Mouse (Mus musculus): ENCODE data around the gene Kcnc3. TPM values are rescaled to one million over a fixed set of nuclear protein-coding genes. Genes with fewer than 3 reads are reported as not detected.

Gene Kcnc3
- polyA plus RNA-seq, 1 experiment = 0.01 TPM

DNA sequence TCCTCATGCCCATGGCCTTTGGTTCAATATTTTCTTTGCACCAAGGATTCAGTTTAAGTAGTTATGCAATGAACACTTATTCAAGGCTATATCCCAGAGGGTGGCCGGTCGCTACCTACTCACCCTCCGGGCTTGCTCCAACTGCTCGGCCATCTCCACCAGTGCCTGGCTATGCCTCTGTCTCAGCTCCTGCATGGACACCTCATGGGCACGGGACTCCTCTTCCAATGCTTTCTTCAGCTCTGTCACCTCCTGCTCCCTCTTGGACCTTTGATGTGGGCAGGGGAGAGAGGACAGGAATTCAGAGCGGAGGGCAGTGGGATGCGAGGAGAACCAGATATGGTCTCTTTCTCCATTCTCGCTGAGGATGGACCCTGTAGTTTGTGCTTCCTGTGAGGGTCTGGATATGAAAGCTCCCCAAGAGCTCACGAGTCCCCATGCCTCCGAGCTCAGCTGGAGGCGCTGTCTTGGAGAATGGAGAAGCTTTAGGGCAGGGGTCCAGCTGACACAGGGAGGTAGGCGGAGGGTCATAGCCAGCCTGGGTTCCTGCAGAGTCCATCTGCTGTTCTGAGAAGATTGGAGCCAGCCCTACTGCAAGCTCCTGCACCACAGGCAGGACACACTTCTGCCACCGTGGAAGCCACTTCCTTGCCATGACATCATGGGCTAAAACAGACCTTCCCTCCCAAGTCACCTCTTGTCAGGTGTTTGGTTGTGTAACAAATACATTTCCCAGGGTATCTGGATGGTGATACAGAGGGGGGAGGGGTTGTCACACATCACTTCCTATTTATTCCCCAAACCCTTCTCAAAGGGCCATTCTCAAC is 35.0 kb downstream of the Kcnc3 start:
- H3K36me3 ChIP-seq (ENCODE audit: control insufficient read depth) = no peaks in the 10 kb centered on the region
- peaks cover 11% of the 10 kb centered on the region for H3K9me3 ChIP-seq (ENCODE audit: control insufficient read depth, low read length)
- no peak for TF ChIP-seq GATA1 (IDR thresholded peaks at IDR 0.05; ENCODE audit: low read length)
- no peak overlapping the region for H3K4me3 ChIP-seq (replicated peaks)
- H3K4me1 ChIP-seq (ENCODE audit: control insufficient read depth) = no peaks in the 10 kb centered on the region
- H3K27me3 ChIP-seq (ENCODE audit: control insufficient read depth) = no peaks in the 10 kb centered on the region

DNA sequence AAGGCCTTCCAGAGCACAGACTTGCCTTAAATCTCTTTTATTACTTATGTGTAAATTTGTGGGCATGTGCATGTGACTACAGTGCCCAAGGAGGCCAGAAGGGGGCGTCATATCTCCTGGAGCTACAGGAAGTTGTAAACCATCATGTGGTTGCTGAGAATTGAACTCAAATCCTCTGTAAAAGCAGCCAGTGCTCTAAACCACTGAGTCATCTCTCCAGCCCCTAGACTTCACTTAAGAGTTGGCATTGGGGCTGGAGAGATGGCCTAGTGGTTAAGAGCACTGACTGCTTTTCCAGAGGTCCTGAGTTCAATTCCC is 35.6 kb downstream of the Kcnc3 start:
- no peaks in the 10 kb centered on the region for H3K4me1 ChIP-seq (ENCODE audit: control insufficient read depth)
- H3K36me3 ChIP-seq (ENCODE audit: control insufficient read depth) = no peaks in the 10 kb centered on the region
- no peaks in the 10 kb centered on the region for H3K27me3 ChIP-seq (ENCODE audit: control insufficient read depth)
- TF ChIP-seq TAL1 (IDR thresholded peaks at IDR 0.05; ENCODE audit: low read length) (no peak), GATA1 (IDR thresholded peaks at IDR 0.05; ENCODE audit: low read length) (no peak)
- no peak overlapping the region for H3K4me3 ChIP-seq (replicated peaks)
- H3K9me3 ChIP-seq (ENCODE audit: control insufficient read depth, low read length) = peaks cover 8% of the 10 kb centered on the region; the same call in 1 of the 2 replicates

DNA sequence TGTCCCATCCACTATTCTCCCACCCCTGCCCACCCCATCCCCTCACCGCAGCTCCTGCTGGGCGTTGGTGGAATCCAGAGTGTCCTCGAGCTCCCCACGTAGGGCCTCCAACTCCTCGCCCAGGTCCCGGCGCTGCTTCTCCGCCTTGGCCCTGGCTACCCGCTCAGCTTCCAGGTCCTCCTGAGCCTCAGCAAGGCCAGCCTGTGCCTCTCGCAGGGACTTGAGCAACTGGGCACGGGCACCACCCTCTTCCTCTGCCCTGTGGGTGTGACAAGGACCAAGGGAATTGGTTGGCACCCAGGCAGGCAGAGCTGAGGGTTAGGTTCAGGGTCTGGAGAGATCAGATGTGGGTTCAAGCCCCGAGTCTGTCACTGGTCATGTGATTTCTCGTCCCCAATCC is 36.5 kb downstream of the Kcnc3 start:
- Histone ChIP-seq H3K36me3 (ENCODE audit: control insufficient read depth) (no peaks in the 10 kb centered on the region), H3K9me3 (ENCODE audit: control insufficient read depth, low read length) (peaks cover 2% of the 10 kb centered on the region; the same call in 1 of the 2 replicates), H3K27me3 (ENCODE audit: control insufficient read depth) (no peaks in the 10 kb centered on the region), H3K4me3 (replicated peaks) (no peak overlapping the region), H3K4me1 (ENCODE audit: control insufficient read depth) (no peaks in the 10 kb centered on the region)
- TF ChIP-seq TAL1 (IDR thresholded peaks at IDR 0.05; ENCODE audit: low read length) (no peak), GATA1 (IDR thresholded peaks at IDR 0.05; ENCODE audit: low read length) (no peak)

- Histone ChIP-seq H3K9me3 (ENCODE audit: control insufficient read depth, low read length) (no peaks in the 10 kb centered on the region), H3K36me3 (ENCODE audit: control insufficient read depth) (no peaks in the 10 kb centered on the region), H3K4me3 (replicated peaks) (no peak overlapping the region), H3K4me1 (ENCODE audit: control insufficient read depth) (no peaks in the 10 kb centered on the region), H3K27me3 (ENCODE audit: control insufficient read depth) (no peaks in the 10 kb centered on the region)
- no peak for TF ChIP-seq GATA1 (IDR thresholded peaks at IDR 0.05; ENCODE audit: low read length)
- TF ChIP-seq TAL1 (IDR thresholded peaks at IDR 0.05; ENCODE audit: low read length) = no peak
These were observed 38.1 kb downstream of the Kcnc3 start for GRCm38 (mm10) chr7:44628402-44629034.

DNA sequence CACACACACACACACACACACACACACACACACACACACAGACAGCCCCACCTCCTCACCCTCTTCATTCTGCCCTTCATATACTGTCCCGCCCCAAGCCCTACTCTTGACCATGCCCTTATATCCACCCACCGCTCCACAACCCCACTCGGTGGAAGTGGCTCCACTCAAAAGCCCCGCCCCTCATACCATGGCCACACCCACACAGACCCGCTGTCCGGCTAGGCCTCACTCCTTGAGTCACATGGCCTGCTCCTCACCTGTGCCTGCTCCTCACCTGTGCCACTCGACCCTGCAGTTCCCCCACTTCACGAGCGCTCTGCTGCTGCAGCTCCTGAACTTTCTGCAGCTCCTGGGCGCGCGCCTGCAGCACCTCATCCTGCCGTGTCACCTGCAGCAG is 40.0 kb downstream of the Kcnc3 start:
- Histone ChIP-seq H3K36me3 (ENCODE audit: control insufficient read depth) (no peaks in the 10 kb centered on the region), H3K27me3 (ENCODE audit: control insufficient read depth) (no peaks in the 10 kb centered on the region), H3K4me1 (ENCODE audit: control insufficient read depth) (no peaks in the 10 kb centered on the region), H3K9me3 (ENCODE audit: control insufficient read depth, low read length) (no peaks in the 10 kb centered on the region), H3K4me3 (replicated peaks) (no peak overlapping the region)
- TF ChIP-seq GATA1 (IDR thresholded peaks at IDR 0.05; ENCODE audit: low read length) (no peak), TAL1 (IDR thresholded peaks at IDR 0.05; ENCODE audit: low read length) (no peak)

GRCm38 (mm10) chr7:44632676-44633075 is 42.2 kb downstream of the Kcnc3 start:
- Histone ChIP-seq H3K4me3 (replicated peaks) (no peak overlapping the region), H3K9me3 (ENCODE audit: control insufficient read depth, low read length) (no peaks in the 10 kb centered on the region), H3K4me1 (ENCODE audit: control insufficient read depth) (no peaks in the 10 kb centered on the region), H3K27me3 (ENCODE audit: control insufficient read depth) (peaks cover 4% of the 10 kb centered on the region), H3K36me3 (ENCODE audit: control insufficient read depth) (no peaks in the 10 kb centered on the region)
- TF ChIP-seq TAL1 (IDR thresholded peaks at IDR 0.05; ENCODE audit: low read length) (no peak), GATA1 (IDR thresholded peaks at IDR 0.05; ENCODE audit: low read length) (no peak)

- Histone ChIP-seq H3K36me3 (ENCODE audit: control insufficient read depth) (no peaks in the 10 kb centered on the region), H3K4me1 (ENCODE audit: control insufficient read depth) (no peaks in the 10 kb centered on the region), H3K4me3 (replicated peaks) (no peak overlapping the region), H3K9me3 (ENCODE audit: control insufficient read depth, low read length) (no peaks in the 10 kb centered on the region), H3K27me3 (ENCODE audit: control insufficient read depth) (peaks cover 11% of the 10 kb centered on the region)
- TF ChIP-seq TAL1 (IDR thresholded peaks at IDR 0.05; ENCODE audit: low read length) (no peak), GATA1 (IDR thresholded peaks at IDR 0.05; ENCODE audit: low read length) (no peak)
These were observed 42.9 kb downstream of the Kcnc3 start for GRCm38 (mm10) chr7:44633407-44633806.

DNA sequence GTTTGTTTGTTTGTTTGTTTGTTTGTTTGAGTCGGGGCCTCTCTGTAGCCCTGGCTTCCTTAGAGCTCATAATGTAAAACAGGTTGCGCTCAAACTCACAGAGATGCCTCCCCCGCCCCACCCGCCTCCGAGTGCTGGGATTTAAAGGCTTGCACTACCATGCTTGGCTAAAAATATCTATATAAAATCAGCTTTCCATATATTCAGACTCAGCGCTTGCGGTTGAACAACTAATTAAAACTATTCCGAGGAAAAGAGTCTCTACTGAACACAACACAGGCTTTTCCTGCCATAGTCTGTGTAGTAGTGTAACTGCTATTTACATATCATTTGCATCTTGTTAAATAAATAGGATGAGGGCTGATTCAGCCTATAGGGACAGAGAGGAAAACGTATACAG is 46.2 kb downstream of the Kcnc3 start:
- TF ChIP-seq GATA1 (IDR thresholded peaks at IDR 0.05; ENCODE audit: low read length) (no peak), TAL1 (IDR thresholded peaks at IDR 0.05; ENCODE audit: low read length) (no peak)
- H3K4me3 ChIP-seq (replicated peaks) = no peak overlapping the region
- H3K36me3 ChIP-seq (ENCODE audit: control insufficient read depth) = no peaks in the 10 kb centered on the region
- no peaks in the 10 kb centered on the region for H3K9me3 ChIP-seq (ENCODE audit: control insufficient read depth, low read length)
- peaks cover 44% of the 10 kb centered on the region for H3K27me3 ChIP-seq (ENCODE audit: control insufficient read depth)
- H3K4me1 ChIP-seq (ENCODE audit: control insufficient read depth) = peaks cover 2% of the 10 kb centered on the region

DNA sequence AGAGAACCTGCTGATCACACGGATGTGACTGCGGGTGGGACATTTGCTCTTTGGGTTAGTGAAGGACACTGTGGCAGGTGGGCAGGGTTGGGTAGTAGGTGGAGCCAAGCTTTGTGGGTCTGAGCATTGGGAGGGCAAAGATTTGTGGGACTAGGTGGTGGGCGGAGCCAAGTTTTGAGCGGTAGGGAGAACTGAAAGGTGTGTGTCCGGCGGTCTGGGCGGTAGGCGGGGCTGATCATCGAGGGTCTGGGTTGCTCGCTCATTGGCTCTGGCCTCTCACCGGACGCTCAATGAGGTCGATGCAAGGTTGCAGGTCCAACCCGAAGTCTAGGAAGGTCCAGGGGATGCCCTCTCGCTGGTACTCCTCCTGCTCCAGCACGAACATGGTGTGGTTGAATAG is 48.2 kb downstream of the Kcnc3 start:
- Histone ChIP-seq H3K4me3 (replicated peaks) (no peak overlapping the region), H3K36me3 (ENCODE audit: control insufficient read depth) (no peaks in the 10 kb centered on the region), H3K27me3 (ENCODE audit: control insufficient read depth) (peaks cover 46% of the 10 kb centered on the region), H3K4me1 (ENCODE audit: control insufficient read depth) (peaks cover 2% of the 10 kb centered on the region), H3K9me3 (ENCODE audit: control insufficient read depth, low read length) (no peaks in the 10 kb centered on the region)
- TF ChIP-seq TAL1 (IDR thresholded peaks at IDR 0.05; ENCODE audit: low read length) (no peak), GATA1 (IDR thresholded peaks at IDR 0.05; ENCODE audit: low read length) (no peak)
